Mouse (Mus musculus) ES-E14 (cell line): ENCODE data around the gene Harbi1. TPM values are rescaled to one million over a fixed set of nuclear protein-coding genes. Genes with fewer than 3 reads are reported as not detected.

Experiments used
- DNase-seq: peaks from one replicate; pipeline ENCODE4 v3.0.0-alpha.2; 2013; ENCODE audit warnings: low read depth, low spot score
- H3K27ac ChIP-seq: 2 replicates; pipeline ENCODE4 v1.5.1; 2012; ENCODE audit warnings: low read depth, mild to moderate bottlenecking, low read length, moderate library complexity, mixed read lengths; ENCODE audit not compliant: poor library complexity, insufficient read depth, severe bottlenecking
- H3K36me3 ChIP-seq: 2 replicates; pipeline ENCODE4 v1.6.1; 2012; ENCODE audit warnings: mild to moderate bottlenecking, low read length, moderate library complexity, mixed read lengths; ENCODE audit not compliant: control insufficient read depth, poor library complexity, insufficient read depth, severe bottlenecking
- H3K4me1 ChIP-seq, 2 experiments: fragments of 150-350 bp in 1 of 2; sonication (generic) in 1 of 2; 2 replicates each; pipeline ENCODE4 v1.6.1; 2012; ENCODE audit warnings: low read length in 2 of 2, mild to moderate bottlenecking in 1 of 2, mixed read lengths in 1 of 2; ENCODE audit not compliant: control insufficient read depth in 2 of 2, insufficient read depth in 2 of 2, poor library complexity in 1 of 2
- H3K4me3 ChIP-seq, 2 experiments: fragments of 150-350 bp in 1 of 2; sonication (generic) in 1 of 2; 2 replicates each; pipeline ENCODE4 v1.5.1; 2012; ENCODE audit warnings: low read length in 2 of 2, low read depth in 1 of 2, mild to moderate bottlenecking in 1 of 2, mixed read lengths in 1 of 2; ENCODE audit not compliant: insufficient read depth in 1 of 2, poor library complexity in 1 of 2, severe bottlenecking in 1 of 2
- H3K9ac ChIP-seq: 2 replicates; pipeline ENCODE4 v1.6.1; 2012; ENCODE audit warnings: low read depth, mild to moderate bottlenecking, low read length, mixed read lengths; ENCODE audit not compliant: poor library complexity, insufficient read depth, severe bottlenecking
- H3K9me3 ChIP-seq: fragments of 150-350 bp; sonication (generic); 2 replicates; pipeline ENCODE4 v1.6.1; 2012; ENCODE audit warnings: low read depth, mild to moderate bottlenecking, low read length; ENCODE audit not compliant: control insufficient read depth, insufficient read depth
- CHD2 ChIP-seq: IDR thresholded peaks from 2 replicates; pipeline ENCODE4 v1.6.1; 2014; ENCODE audit warnings: mild to moderate bottlenecking, low read depth, low read length, inconsistent platforms
- HCFC1 ChIP-seq: IDR thresholded peaks from 2 replicates; pipeline ENCODE4 v1.6.1; 2012; ENCODE audit warnings: low read length, inconsistent platforms, borderline replicate concordance; ENCODE audit not compliant: insufficient read depth
- MAFK ChIP-seq: IDR thresholded peaks from 2 replicates; pipeline ENCODE4 v1.6.1; 2014; ENCODE audit warnings: mild to moderate bottlenecking, low read depth, low read length, inconsistent platforms; ENCODE audit not compliant: insufficient read depth
- ZC3H11A ChIP-seq: IDR thresholded peaks from 2 replicates; pipeline ENCODE4 v1.6.1; 2012; ENCODE audit warnings: low read depth, mild to moderate bottlenecking, inconsistent platforms, low read length, borderline replicate concordance
- ZNF384 ChIP-seq: IDR thresholded peaks from 2 replicates; pipeline ENCODE4 v1.6.1; 2012; ENCODE audit warnings: low read depth, low read length, inconsistent platforms
- in situ Hi-C, 2 experiments: fragments of 600-800 bp; cut with MboI; formaldehyde crosslinking; loops; one replicate each; pipeline ENCODE4 v1.15.1; 2025; ENCODE audit warnings: low sequenced_read_pairs in 2 of 2, inconsistent platforms in 1 of 2; ENCODE audit not compliant: unreplicated experiment in 2 of 2
- total RNA-seq: library from RNA; depleted of rRNA; stranded (reverse); fragments of 300-350 nt; gene quantifications from 2 replicates; pipeline ENCODE4 v1.2.3, GENCODE M21; 2012

Gene Harbi1
- total RNA-seq, 1 experiment: 17.0 TPM

DNA sequence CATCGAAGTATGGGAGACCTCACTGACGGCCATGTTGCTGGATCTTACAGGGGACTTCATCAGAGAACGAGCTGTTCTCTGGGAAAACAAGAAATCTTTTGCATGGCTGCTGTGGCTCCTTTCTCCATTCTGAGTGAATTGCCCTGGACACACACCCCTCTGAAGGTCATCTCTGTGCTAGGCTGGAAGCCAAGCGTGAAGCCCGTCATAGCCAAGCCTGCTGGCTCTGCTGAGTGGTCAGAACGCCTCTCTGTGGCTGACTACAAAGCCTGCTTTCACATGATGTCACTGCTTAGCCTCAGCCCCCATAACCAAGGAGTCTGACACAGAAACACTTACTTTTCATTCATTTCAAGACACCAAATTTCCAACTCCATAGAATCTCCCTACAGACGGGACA lies 21.2 kb upstream of the Harbi1 start:
- in situ Hi-C loops: no loop called here

DNA sequence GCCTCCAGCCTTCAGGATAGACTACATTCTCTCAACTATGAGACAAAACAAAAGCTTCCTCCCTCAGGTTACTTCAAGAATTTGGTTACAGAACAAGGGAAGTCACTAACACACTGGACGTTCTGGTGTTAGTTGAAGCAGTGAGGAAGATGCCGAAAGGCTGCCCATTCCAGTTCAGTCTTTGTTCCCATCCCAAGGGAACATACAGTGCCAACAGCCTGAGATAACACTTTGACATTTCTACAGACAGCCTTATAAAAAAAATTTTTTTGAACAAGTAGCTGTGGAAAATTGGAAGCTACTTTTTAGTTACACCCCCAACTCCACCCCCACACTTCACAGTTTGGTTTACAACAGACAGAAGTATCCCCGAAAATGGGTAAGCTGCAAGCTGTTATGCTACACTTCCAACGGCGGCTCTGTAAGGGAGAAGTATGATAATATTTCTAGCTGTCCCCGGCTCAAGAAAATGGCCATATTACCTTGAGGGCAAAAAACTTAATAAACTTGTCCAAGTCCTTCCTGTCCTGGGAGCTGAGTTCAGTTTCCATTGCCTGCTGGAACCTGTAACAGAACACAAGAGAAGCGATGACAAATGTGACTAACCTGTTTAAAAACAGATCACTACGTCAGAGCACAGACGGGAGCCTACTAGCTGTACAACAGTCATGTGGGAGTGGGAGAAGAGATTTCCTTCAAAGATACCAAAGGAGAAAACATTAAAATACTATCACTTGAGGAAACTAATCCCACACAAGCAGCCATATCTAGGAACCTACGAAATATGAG lies 15.0 kb upstream of the Harbi1 start:
- Histone ChIP-seq H3K4me3 (no peak overlapping the region), H3K9ac (no peak overlapping the region), H3K9me3 (no peaks in the 10 kb centered on the region), H3K36me3 (peaks cover 6% of the 10 kb centered on the region), H3K27ac (no peak overlapping the region), H3K4me1 (no peaks in the 10 kb centered on the region; a peak in 1 of 4 replicates)
- DNase-seq: no peak
- TF ChIP-seq ZNF384 (no peak), MAFK (no peak), HCFC1 (no peak), CHD2 (no peak), ZC3H11A (no peak)
- in situ Hi-C loops: no loop called here

More for the DNA sequence above, 21.2 kb upstream of the Harbi1 start:
- no peak for DNase-seq
- no peak for TF ChIP-seq ZNF384
- no peak for TF ChIP-seq CHD2
- TF ChIP-seq HCFC1: no peak
- no peak for TF ChIP-seq ZC3H11A
- no peak for TF ChIP-seq MAFK
- peaks cover 21% of the 10 kb centered on the region for H3K36me3 ChIP-seq
- H3K4me3 ChIP-seq: no peak overlapping the region
- H3K9ac ChIP-seq: no peak overlapping the region
- H3K9me3 ChIP-seq: no peaks in the 10 kb centered on the region
- no peak overlapping the region for H3K27ac ChIP-seq
- peaks cover 0 to 2% of the 10 kb centered on the region in 2 experiments; a peak in 1 of 4 replicates for H3K4me1 ChIP-seq

DNA sequence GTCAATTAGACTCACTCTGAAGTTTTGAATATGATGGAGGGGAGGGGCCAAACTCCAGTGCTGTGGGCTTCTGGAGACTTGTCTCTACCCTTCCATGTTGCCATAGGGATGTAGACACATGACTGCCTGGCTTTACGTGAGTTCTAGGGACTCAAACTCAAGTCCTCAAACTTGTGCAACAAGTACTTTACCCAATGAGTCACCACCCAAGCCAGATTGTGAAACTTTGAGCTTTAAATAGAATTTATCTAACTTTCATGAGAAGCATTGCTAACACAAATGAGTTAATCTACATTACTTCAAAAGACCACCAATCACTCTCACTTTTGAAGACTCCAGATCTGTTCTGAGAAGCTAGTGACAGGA lies 14.4 kb upstream of the Harbi1 start:
- Histone ChIP-seq H3K36me3 (peaks cover 6% of the 10 kb centered on the region), H3K27ac (no peak overlapping the region), H3K9me3 (no peaks in the 10 kb centered on the region), H3K4me1 (no peaks in the 10 kb centered on the region), H3K4me3 (no peak overlapping the region), H3K9ac (no peak overlapping the region)
- in situ Hi-C loops: no loop called here
- no peak for DNase-seq
- TF ChIP-seq MAFK (no peak), ZC3H11A (no peak), HCFC1 (no peak), ZNF384 (no peak)

DNA sequence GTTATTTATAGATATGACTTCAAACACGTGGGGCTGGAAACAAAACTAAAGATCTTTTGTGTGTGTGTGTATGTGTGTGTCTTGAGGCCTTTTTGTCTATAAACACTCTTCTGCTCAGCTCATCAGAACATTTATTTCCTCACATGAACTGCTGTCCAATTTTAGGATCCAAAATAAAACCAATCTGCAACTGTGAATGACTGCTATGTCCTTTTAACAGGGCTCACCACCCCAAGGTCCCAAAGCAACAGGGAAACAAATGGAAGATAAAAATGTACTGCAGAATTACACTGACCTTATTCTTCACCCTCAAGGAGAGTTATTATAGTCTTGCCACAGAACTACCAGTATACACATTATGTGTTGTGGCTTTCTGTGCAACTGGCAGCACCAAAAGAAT lies 11.4 kb upstream of the Harbi1 start:
- Histone ChIP-seq H3K9ac (no peak overlapping the region), H3K4me1 (no peaks in the 10 kb centered on the region; a peak in 1 of 4 replicates), H3K4me3 (no peak overlapping the region), H3K27ac (no peak overlapping the region), H3K9me3 (no peaks in the 10 kb centered on the region), H3K36me3 (peaks cover 4% of the 10 kb centered on the region; the same call in 1 of the 2 replicates)
- DNase-seq: no peak
- TF ChIP-seq ZC3H11A (no peak), HCFC1 (no peak), CHD2 (no peak), ZNF384 (no peak), MAFK (no peak)
- in situ Hi-C loops: no loop called here
